Mouse (Mus musculus) embryonic facial prominence, embryonic 13.5 days (tissue): Measurements from ENCODE around the gene Tspyl2. TPM values are rescaled to one million over a fixed set of nuclear protein-coding genes. Genes with fewer than 3 reads are reported as not detected.

Experiments
- polyA plus RNA-seq: library from polyadenylated mRNA; unstranded; fragments of >200 nt; fragmentation: Nextera tagmentation; extraction: Ambion mirVana; gene quantifications from 2 replicates; pipeline ENCODE4 v1.2.1, GENCODE M21; 2015

The Tspyl2 gene
- polyA plus RNA-seq, 1 experiment from 2014 or later, result 43.6 TPM

Other genes starting within 250 kb of the Tspyl2 start
- gene Iqsec2, start 198.2 kb downstream of the Tspyl2 start, polyA plus RNA-seq, result 3.7 TPM in 2 replicates
- gene Kdm5c, start 109.4 kb downstream of the Tspyl2 start, polyA plus RNA-seq, result 44.0 and 44.2 TPM in 2 replicates
- gene Kantr, start 14.9 kb downstream of the Tspyl2 start, polyA plus RNA-seq, result 22.7 and 23.8 TPM in 2 replicates
- gene Gpr173, start 26.3 kb upstream of the Tspyl2 start, polyA plus RNA-seq, result 3.3 and 3.6 TPM in 2 replicates
- not detected in 2 replicates for gene Cldn34a, start 220.9 kb upstream of the Tspyl2 start, polyA plus RNA-seq